Mouse (Mus musculus) liver, embryonic 15.5 days (tissue): ENCODE data around the gene Dock6. TPM values are rescaled to one million over a fixed set of nuclear protein-coding genes. Genes with fewer than 3 reads are reported as not detected.

ENCODE experiments used
- ATAC-seq: fragments of 200-750 bp; cut with Nextera tagmentation; 2 replicates; pipeline ENCODE4 v1.8.0; 2017; ENCODE audit warnings: moderate number of reproducible peaks, mild to moderate bottlenecking, moderate library complexity; ENCODE audit not compliant: insufficient read depth
- H3K27ac ChIP-seq: fragments of 300-500 bp; sonication (generic); replicated peaks from 2 replicates; pipeline ENCODE4 v1.5.1; 2015; ENCODE audit warnings: mild to moderate bottlenecking, inconsistent platforms
- H3K27me3 ChIP-seq: fragments of 300-500 bp; sonication (generic); 2 replicates; pipeline ENCODE4 v1.6.1; 2015; ENCODE audit warnings: mild to moderate bottlenecking, inconsistent platforms
- H3K36me3 ChIP-seq: fragments of 300-500 bp; sonication (generic); replicated peaks from 2 replicates; pipeline ENCODE4 v1.6.1; 2015; ENCODE audit warnings: moderate library complexity, mild to moderate bottlenecking, inconsistent platforms
- H3K4me1 ChIP-seq: fragments of 300-500 bp; sonication (generic); replicated peaks from 2 replicates; pipeline ENCODE4 v1.6.1; 2015; ENCODE audit warnings: inconsistent platforms
- H3K4me2 ChIP-seq: fragments of 300-500 bp; sonication (generic); 2 replicates; pipeline ENCODE4 v1.6.1; 2015; ENCODE audit warnings: moderate library complexity, mild to moderate bottlenecking, inconsistent platforms
- H3K4me3 ChIP-seq: fragments of 300-500 bp; sonication (generic); replicated peaks from 2 replicates; pipeline ENCODE4 v1.5.1; 2015; ENCODE audit warnings: mild to moderate bottlenecking, inconsistent platforms
- H3K9ac ChIP-seq: fragments of 300-500 bp; sonication (generic); 2 replicates; pipeline ENCODE4 v1.6.1; 2015; ENCODE audit warnings: moderate library complexity, mild to moderate bottlenecking, inconsistent platforms
- H3K9me3 ChIP-seq: fragments of 300-500 bp; sonication (generic); replicated peaks from 2 replicates; pipeline ENCODE4 v1.6.1; 2016; ENCODE audit warnings: inconsistent platforms
- WGBS: fragments of 180-500 bp; shearing (Covaris S2); methylation state at CpG from one replicate; pipeline ENCODE4 v1.1.7; 2015; ENCODE audit warnings: mixed read lengths; ENCODE audit not compliant: insufficient replicate concordance; 5-methylcytosine and 5-hydroxymethylcytosine counted together
- polyA plus RNA-seq: library from polyadenylated mRNA; unstranded; fragments of >200 nt; fragmentation: Nextera tagmentation; extraction: Ambion mirVana; gene quantifications from 2 replicates; pipeline ENCODE4 v1.2.1, GENCODE M21; 2015

Dock6 gene
- polyA plus RNA-seq, 1 experiment from 2014 or later = 4.2 TPM

GRCm38 (mm10) chr9:21760155-21761088 is 92.0 kb downstream of the Dock6 start, which contains the start of gene Spc24:
Gene Spc24, minus strand, starts transcription at chr9:21760303.
- H3K4me2 ChIP-seq = peak within 1 kb of the TSS; percentile 87
- WGBS = under 1% methylated on average over 54 of the region's 54 CpGs
- no peaks in the 10 kb centered on the region for H3K9me3 ChIP-seq
- peak; percentile 95 for ATAC-seq
- H3K9ac ChIP-seq = peak within 1 kb of the TSS; percentile 92
- peaks cover 24% of the 10 kb centered on the region for H3K36me3 ChIP-seq
- H3K4me1 ChIP-seq = peaks cover 47% of the 10 kb centered on the region
- H3K27ac ChIP-seq = peak within 1 kb of the TSS; percentile 83
- H3K4me3 ChIP-seq = peak within 1 kb of the TSS; percentile 96
- no peaks in the 10 kb centered on the region for H3K27me3 ChIP-seq

DNA sequence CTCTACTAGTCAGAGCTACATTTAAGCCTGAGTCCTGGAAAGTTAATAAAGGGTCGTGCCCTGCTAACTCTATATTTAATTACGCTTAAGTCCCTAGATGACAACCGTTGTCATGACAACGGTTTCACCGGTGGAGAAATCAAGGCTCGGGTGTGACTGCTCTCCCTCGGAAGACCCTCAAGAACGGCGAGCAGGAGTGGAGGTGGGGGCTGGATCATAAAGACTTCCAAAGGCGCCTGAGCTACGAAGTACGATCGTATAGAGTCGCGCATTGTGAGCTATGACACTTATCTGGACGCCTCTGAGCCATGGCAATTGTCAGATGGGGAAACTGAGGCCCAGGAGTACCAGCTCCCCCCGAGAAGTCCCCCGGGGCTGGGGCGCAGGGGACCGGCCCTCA is 92.7 kb downstream of the Dock6 start:
- H3K36me3 ChIP-seq = peaks cover 31% of the 10 kb centered on the region
- H3K27ac ChIP-seq = peak overlapping the region; percentile 83
- no peak for ATAC-seq
- peak overlapping the region; percentile 87 for H3K4me2 ChIP-seq
- H3K4me3 ChIP-seq = peak overlapping the region; percentile 96
- under 1% methylated on average over 20 of the region's 20 CpGs for WGBS
- H3K27me3 ChIP-seq = no peaks in the 10 kb centered on the region
- peaks cover 47% of the 10 kb centered on the region for H3K4me1 ChIP-seq
- peak overlapping the region; percentile 92 for H3K9ac ChIP-seq
- H3K9me3 ChIP-seq = no peaks in the 10 kb centered on the region

DNA sequence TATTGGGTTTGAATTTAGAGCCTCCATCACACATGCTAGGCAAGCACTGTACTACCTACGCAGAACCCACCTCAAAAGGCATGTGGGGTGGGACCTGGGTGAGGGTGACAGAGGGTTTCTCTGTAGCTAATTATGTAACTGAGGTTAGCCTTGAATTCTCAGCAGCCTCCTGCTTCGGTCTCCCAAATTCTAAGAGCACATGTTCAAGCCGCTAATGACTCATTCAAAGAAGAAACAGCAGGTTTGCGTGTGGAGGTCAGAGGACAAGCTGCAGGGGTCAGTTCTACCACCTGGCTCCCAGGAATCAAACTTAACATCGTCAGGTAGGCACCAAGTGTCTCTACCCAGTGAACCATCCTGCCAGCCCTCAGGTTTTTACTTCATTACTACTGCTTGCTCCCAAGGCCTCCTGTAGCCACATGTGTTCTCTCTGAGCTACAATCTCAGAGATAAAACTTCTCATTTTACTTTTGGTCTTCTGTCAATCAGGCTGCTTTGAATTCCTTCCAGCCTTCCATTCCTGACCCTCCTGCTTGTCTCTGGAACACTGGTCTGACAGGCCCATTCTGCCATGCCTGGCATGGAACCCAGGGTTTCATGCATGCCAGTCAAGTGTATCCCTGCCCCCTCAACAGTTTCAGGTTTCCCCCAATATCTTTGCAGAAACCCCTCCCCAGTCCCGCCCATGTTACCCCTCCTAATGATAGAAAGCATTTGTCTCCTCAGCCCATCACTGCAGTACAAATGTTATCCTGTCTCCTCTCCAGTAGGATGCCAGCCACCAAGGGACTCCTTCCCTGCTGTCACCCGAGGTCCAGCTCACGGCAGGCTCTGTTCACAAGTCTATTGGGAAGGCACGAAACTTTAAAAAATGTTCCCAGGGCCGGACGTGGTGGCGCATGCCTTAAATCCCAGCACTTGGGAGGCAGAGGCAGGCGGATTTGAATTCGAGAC is 93.6 kb downstream of the Dock6 start:
- Histone ChIP-seq H3K27me3 (no peaks in the 10 kb centered on the region), H3K36me3 (peaks cover 39% of the 10 kb centered on the region), H3K4me3 (peak overlapping the region; percentile 96), H3K9me3 (no peaks in the 10 kb centered on the region), H3K9ac (peak overlapping the region; percentile 92), H3K4me1 (peaks cover 47% of the 10 kb centered on the region), H3K4me2 (peak overlapping the region; percentile 87), H3K27ac (peak overlapping the region; percentile 19; the same call in 1 of the 2 replicates)
- ATAC-seq = no peak
- 49% methylated on average over 14 of the region's 14 CpGs for WGBS

- Histone ChIP-seq H3K4me2 (no peak overlapping the region), H3K4me1 (peaks cover 28% of the 10 kb centered on the region), H3K9ac (no peak overlapping the region), H3K4me3 (no peak overlapping the region), H3K27ac (no peak overlapping the region), H3K36me3 (peaks cover 49% of the 10 kb centered on the region), H3K9me3 (no peaks in the 10 kb centered on the region), H3K27me3 (no peaks in the 10 kb centered on the region)
- WGBS = 81% methylated on average over 13 of the region's 13 CpGs
- ATAC-seq = no peak
Measured at GRCm38 (mm10) chr9:21754516-21755321, 97.7 kb downstream of the Dock6 start.

GRCm38 (mm10) chr9:21754003-21754402 is 98.4 kb downstream of the Dock6 start:
- Histone ChIP-seq H3K27ac (no peak overlapping the region), H3K36me3 (peaks cover 57% of the 10 kb centered on the region)

GRCm38 (mm10) chr9:21752252-21752792 is 100.1 kb downstream of the Dock6 start:
- Histone ChIP-seq H3K9ac (no peak overlapping the region), H3K4me1 (peaks cover 11% of the 10 kb centered on the region), H3K4me3 (no peak overlapping the region), H3K4me2 (no peak overlapping the region), H3K27me3 (no peaks in the 10 kb centered on the region), H3K27ac (peak overlapping the region; percentile 38; the same call in 1 of the 2 replicates), H3K36me3 (peaks cover 66% of the 10 kb centered on the region), H3K9me3 (no peaks in the 10 kb centered on the region)
- 62% methylated on average over 10 of the region's 10 CpGs for WGBS
- ATAC-seq = no peak

More at GRCm38 (mm10) chr9:21754003-21754402, 98.4 kb downstream of the Dock6 start:
- no peaks in the 10 kb centered on the region for H3K27me3 ChIP-seq
- no peak overlapping the region for H3K9ac ChIP-seq
- no peak overlapping the region for H3K4me2 ChIP-seq
- WGBS = 64% methylated on average over 2 of the region's 2 CpGs
- H3K4me1 ChIP-seq = peaks cover 22% of the 10 kb centered on the region
- no peak overlapping the region for H3K4me3 ChIP-seq
- ATAC-seq = no peak
- H3K9me3 ChIP-seq = no peaks in the 10 kb centered on the region

- H3K27ac ChIP-seq = no peak overlapping the region
- H3K4me3 ChIP-seq = no peak overlapping the region
- 53% methylated on average over 6 of the region's 6 CpGs for WGBS
- H3K4me2 ChIP-seq = no peak overlapping the region
- no peak for ATAC-seq
- H3K27me3 ChIP-seq = no peaks in the 10 kb centered on the region
- H3K9ac ChIP-seq = no peak overlapping the region
- no peaks in the 10 kb centered on the region for H3K9me3 ChIP-seq
- peaks cover 66% of the 10 kb centered on the region for H3K36me3 ChIP-seq
- H3K4me1 ChIP-seq = peaks cover 10% of the 10 kb centered on the region; the same call in 1 of the 2 replicates
Measured at GRCm38 (mm10) chr9:21751347-21751746, 101.1 kb downstream of the Dock6 start.

DNA sequence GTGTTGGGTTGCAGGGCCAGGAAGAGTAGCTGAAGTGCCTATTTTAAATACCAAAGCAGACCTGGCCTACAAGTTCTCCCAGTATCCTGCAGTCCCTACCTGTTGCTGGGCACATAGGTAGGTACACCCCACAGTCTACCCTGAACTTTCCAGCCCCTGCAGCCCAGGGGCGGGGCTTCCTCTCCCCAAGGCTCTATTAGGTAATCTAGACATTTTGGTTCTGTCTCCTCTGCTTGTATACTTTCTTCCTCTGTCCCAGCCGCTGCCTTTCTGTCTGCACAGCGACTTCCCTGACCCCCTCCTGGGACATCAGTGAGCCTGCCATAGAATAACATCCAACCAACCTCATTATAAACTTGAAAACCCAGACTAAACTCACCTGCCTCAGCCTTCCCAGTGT is 102.1 kb downstream of the Dock6 start:
- Histone ChIP-seq H3K9ac (no peak overlapping the region), H3K27ac (no peak overlapping the region), H3K27me3 (no peaks in the 10 kb centered on the region), H3K4me1 (0 out of 2 replicates have a peak, but pooled peaks cover 6% of the 10 kb centered on the region), H3K4me3 (no peak overlapping the region), H3K9me3 (no peaks in the 10 kb centered on the region), H3K4me2 (no peak overlapping the region), H3K36me3 (peaks cover 69% of the 10 kb centered on the region)
- no peak for ATAC-seq
- 57% methylated on average over 3 of the region's 3 CpGs for WGBS
